Mouse (Mus musculus): ENCODE results near the gene Crtc1. TPM values are rescaled to one million over a fixed set of nuclear protein-coding genes. Genes with fewer than 3 reads are reported as not detected.

Crtc1 gene
- total RNA-seq, 2 experiments from 2014 or later: 7.7 to 8.4 TPM

DNA sequence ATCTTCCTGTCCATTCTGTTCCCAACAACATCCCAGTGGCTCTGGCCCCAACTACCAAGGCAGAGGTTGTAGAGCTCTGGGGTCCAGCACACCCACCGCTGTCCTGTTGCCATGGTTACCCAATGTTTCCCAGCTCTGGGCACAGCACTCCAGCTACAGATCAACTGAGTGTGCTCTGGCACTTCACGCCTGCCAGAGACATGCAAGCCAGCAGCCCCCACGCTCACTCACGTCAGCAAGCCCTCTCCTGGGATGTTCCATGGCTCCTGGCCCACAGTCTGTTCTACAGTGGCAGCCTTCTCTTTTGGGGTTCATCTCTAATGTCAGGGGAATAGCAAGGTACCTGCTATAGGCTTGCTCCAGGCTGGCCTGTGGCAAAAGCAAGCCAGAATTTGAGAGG, 23.9 kb upstream of the Crtc1 start:
- DNase-seq (ENCODE audit: low spot score): peak; percentile 55

DNA sequence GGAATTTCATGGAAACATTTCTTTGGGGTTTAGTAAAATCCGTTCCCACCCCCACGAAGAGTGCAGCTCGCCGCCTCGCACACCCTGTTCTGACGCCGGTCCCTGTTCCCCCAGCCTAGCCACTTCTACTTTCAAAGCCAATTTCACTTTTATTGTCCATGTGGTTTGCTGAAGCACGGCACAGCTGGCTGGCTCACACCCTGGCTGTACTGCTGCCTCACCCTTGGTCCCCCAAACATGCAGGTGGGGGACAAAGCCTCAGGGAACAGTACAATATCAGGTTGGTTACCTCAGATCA, 23.1 kb upstream of the Crtc1 start:
- DNase-seq (ENCODE audit: low spot score): peak; percentile 54

DNA sequence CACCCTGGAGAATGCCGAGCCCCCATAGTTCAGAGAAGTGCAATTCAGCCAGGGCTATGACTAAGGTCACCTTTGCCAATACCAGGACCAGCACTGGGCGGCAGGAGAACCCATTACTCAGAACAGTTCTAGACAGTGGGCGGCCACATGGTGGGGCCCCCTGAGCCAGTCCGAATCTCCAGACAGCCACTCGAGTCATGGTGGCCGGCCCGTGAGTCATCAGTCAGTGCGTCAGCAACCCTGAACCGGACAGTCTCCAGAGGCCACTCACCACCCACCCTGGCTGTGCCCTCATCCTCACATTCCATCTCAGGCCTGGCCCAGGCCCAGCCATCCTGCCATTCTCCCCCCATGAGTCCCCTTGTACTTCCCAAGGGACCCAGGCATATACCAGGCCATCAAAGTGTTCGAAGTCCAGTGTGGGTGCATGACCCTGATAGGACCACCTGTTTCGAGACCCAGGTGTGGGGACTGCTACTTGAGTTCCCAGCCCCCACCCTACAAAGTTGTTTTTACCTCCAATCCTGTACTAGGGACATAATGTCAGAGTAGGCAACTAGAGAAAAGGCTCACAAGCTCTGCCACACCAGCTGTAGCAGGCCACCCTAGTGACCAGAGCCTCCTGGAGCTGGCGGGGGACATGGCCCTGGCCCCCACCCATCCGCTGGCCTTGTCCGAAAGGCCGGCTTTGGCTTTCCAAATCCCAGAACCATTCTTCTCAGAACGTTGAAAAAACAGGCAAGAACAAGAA, 22.6 kb upstream of the Crtc1 start:
- DNase-seq (ENCODE audit: low spot score): no peak

DNA sequence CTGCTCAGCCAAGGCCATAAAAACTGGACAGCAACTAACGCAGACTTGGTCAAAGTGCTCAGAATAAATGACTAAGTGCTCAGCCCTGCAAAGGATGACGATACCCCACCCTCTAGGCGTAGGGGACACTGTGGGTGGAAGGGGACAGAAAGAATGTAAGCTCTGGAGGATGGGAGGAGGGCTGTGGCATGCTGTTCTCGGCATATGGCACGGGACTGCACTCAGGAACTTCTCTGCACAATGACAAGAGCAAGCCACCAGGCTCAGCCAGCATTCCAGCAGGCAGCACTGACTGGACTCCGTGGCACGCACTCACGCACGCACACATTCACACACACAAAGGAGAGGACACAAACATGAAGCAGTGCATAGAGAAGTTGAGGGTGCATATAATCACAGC, 21.2 kb upstream of the Crtc1 start:
- DNase-seq (ENCODE audit: low spot score): no peak

DNA sequence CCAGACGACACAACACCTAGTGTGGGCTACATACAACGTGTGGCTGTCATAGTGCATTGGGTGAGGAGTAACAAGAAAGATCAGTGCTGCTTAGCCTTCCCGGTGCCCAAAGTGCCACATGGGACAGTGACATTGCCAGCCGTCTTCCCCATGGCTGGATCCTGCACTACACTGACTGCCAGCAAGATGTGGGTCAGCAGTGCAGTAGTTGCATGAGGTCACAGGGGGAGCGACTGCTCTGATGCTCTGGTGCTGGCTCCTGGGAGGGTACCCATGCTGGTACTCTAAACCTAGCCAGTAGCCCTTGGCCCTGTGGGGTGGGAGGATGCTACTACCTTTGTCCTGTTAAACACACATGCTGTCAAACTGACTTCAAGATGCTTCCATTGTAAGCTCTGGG, 20.8 kb upstream of the Crtc1 start:
- no peak for DNase-seq (ENCODE audit: low spot score)

DNA sequence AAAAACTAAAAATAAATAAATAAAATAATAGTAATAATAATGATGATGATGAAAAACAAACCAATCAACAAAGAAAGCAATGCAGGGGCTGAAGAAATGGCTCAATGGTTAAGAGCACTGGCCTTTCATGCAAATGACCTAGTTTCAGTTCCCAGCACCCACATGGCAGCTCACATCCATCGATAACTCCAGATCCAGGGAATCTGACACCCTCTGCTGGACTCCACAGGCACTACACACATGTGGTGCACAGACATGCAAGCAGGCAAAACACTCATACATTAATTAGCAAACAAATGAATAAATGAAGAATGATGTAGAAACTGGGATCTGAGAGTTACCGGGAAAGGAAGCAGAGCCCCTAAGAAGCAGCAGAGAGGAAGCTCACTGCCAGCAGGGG, 20.3 kb upstream of the Crtc1 start:
- no peak for DNase-seq (ENCODE audit: low spot score)

DNA sequence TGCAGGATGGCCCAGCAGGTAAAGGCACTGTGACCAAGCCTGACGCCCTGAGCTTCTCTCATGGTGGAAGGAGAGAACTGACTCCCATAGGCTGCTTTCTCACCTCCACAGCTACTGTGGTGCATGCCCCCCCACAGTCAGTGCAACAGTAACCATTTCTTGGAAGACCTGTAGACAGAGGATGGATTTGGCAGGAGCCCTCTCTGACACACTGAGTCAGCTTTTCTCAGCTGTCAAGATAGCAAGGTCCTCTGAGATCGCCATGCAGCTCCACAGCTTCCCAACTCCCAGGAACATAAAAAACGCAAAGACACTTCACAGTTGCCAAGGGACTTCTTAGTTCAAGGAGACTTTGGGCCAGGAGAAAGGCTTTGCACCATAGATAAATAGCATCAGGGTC, 19.1 kb upstream of the Crtc1 start:
- DNase-seq (ENCODE audit: low spot score): no peak

DNA sequence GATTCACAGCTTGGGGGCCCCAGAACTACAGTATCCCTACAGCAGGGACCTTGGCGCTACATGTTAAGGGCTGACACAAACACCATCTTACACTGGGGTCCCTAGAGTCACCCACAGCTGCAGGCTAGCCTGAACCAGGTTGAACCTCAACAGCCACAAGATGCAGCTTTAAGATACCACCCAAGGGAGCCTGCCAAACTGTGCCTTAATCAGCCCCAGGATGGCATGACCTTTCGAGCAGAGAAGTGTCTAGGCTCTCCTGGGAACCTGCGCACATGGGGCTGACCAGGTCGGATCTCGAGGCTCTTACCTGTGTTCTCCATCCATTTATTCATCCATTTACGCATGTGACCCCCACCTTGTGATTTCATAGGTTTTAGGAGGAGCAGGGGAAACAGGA, 18.5 kb upstream of the Crtc1 start:
- DNase-seq (ENCODE audit: low spot score): no peak

DNA sequence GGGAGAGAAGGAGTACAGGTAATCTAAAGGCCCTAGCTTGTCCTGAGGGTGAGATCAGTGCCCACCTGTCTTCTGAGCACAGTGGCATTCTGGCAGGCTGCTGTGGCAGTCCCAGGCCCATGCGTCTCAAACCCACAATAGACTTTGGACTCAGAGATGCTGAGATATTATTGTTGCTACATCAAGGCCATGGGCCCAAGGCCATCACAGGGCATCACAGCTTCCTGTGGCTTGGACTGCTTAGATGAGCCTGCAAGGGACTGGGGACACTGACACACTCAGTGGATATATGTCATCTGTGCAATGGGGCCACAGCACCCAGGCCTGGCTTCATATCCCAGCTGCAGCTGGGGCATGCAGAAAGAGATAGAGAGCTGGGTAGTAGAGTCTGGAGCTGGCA, 17.6 kb upstream of the Crtc1 start:
- DNase-seq (ENCODE audit: low spot score): no peak

DNA sequence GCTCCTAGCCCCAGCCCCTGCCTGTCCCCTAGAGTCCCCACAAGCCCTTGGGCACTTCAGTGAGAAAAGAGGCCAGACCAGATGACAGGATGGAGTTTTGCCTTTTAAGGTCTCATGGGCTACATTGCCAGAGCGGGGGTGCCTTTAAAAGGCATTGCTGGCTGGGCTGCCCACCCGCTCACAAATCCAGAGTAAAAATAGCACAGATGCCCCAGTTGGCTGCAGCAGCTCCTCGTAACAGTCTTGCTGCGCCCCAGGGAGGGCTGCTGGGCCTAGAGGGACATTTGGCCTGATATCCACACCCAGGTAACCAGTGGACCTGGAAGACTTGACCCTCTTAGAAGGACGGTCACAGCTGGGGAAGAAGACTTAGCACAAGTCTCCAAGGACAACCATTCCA, 14.5 kb upstream of the Crtc1 start:
- no peak for DNase-seq (ENCODE audit: low spot score)

DNA sequence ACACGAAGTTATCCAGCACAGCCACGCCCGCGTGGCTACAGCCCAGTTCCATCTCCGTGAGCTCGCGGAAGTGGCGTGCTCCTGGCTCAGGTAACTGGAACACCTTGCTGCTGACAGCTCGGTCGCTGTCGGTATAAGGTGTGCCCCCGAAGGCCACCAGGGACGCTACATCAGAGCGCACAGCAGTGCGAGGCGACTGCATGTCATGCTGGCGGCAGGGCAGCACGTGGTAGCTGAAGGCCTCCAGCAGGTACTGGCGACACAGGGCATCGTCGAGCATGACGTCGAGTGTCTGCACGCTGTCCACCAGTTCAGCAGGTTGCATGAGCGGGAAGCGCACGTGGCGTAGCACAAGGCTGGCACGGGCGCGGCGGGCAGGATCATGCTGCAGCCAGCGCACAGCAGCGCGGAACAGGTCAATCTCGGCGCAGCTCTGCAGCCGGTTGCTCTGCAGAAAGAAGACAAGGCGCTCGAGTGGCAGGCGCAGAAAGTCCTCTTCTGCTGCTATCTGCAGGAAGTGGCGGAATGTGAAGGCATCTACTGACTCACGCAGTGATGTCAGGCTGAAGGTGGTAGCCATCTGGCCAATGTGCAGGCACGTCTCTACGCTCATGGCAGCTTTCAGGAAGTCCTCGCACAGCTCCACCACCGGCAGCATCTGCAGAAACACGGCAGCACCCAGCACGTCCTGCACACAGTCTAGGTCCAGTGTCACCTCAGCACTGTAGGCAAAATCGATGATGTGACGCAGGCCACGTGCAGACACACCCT, 13.0 kb upstream of the Crtc1 start:
- DNase-seq (ENCODE audit: low spot score): no peak

DNA sequence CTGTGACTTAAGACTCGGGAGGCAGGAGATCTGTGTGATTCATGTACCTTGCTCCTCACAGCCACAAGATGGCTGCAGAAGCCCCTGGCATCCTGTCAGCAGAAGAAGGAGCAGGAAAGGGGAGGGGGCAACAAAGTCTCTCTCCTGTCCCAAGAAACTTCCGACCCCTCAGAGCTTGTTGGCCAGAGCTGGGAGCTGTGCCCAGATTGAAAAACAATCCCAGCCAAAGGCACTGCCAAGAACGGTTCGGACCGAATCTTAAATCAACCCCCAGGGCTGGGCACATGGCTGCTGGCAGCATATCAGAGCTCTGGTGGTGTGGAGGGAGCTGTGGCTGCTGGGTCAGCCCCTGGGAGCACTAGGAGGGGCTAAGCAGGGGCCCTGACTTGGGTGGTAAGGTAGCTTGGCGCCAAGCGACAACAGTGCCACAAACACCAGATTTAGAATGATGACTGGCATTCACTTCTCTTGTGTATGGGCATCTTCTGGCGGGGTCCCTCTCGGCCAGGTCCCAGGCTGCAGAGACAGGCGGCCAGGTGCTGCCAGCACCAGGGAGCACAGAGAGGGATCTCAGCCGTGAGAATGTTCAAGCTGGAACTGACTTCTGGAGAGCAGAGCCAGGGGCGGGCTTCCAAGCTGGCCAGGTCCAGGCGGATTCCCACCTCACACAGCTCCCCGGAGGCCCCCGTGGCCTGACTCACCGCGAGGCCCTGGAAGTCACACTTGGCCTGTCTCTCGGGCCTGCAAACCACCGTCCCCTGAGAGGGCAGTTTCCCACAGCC, 8.5 kb upstream of the Crtc1 start:
- DNase-seq (ENCODE audit: low spot score): peak; percentile 68

DNA sequence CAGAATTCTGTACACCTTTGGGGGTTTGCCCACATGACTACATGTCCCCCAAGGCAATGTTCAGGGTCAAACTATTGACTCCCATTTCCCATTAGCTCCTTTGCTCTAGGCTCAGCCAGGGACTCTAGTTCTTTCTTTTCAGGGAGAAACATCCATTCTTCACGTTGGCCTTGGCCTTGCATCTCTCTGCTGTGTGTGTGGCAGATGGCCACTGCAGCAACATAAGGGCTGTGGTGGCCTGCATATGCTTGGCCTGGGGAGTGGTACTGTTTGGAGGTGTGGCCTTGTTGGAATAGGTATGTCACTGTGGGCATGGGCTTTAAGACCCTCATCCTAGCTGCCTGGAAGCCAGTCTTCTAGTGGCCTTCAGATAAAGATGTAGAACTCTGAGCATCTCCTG, 6.6 kb upstream of the Crtc1 start:
- no peak for DNase-seq (ENCODE audit: low spot score)

DNA sequence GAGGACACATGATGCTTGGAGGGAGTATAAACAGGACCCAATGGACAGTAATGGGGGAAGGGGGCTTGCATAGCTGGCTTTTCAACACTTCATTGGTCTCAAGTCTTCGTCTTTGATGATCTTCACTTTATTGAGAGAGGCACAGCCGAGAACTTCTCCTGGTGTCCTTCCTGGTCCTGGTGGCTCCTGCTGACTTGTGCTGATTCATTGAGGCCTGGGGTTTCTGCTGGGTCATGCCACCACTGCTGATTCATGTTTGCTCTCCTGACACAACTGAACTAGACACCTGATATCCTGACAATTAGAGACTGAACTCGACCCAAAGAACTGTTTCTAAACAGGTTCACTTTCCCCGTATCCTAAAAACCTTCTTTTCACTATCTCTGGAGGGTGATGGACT, 3.9 kb upstream of the Crtc1 start:
- DNase-seq (ENCODE audit: low spot score): no peak

DNA sequence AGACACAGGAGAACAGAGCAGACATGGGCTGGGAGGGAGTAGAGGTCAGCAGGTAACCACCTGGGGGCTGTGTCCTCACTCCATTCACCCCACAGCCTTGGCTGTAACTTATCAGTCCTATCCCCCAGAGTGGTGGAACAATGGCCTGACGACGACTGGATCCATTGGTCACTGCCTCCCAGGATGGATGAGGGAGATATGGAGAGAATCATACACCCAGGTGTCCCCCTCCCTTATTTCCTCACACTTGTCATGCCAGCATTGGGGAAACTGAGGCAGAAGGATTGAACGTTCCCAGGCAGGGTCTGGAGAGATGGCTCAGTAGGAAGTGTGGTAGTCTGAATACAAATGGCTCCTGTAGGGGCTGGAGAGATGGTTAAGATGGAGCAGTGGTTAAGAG, 2.2 kb upstream of the Crtc1 start:
- no peak for DNase-seq (ENCODE audit: low spot score)

DNA sequence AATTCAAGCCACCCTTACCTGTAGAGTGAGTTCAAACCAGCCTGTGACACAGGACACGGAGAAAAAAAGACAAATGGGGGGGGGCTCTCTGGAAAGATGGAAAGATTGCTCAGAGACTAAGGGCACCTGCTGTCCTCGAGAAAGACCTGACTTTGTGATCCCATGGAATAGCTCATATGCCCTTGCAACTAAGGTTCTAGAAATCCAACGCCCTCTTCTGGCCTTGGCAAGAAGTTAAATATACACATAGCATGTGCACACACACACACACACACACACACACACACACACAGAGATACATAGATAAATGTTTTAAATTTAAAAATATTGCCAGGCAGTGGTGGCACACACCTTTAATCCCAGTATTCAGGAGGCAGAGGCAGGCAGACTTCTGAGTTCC, 867 bp upstream of the Crtc1 start:
- DNase-seq (ENCODE audit: low spot score): no peak

DNA sequence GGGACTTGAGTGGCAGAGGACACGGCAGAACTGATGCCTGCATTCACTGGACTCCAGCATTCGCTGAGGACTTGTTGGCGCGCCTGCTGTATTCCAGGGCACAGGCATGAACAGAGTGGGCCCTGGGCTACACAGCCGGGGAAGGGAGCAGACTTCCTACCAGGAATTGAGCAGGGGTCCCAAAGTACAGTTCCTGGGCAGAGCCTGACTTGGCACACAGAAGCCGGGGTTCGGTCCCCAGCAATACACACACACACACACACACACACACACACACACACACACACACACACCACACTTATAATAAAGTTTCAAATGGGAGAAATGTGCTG, 435 bp upstream of the Crtc1 start:
- no peak for DNase-seq (ENCODE audit: low spot score)

DNA sequence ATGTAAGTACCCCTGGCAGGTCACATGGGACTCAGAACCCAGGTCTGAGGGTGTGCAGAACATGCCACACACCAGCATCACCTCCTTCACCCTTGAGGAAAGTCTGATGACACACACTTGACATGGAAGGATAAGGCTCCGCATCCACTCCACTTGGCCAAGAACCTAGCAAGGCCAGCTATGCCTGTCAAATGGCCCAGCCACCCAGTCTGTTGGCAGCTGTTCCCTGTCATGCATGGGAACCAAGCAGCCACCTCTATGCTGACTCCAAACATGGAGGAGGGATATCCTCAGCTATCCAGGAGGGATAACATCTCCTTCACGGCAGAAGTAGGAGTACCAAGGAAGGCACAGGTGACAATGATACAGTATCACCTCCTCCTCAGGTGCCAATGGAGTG, 956 bp downstream of the Crtc1 start:
- DNase-seq (ENCODE audit: low spot score): no peak

DNA sequence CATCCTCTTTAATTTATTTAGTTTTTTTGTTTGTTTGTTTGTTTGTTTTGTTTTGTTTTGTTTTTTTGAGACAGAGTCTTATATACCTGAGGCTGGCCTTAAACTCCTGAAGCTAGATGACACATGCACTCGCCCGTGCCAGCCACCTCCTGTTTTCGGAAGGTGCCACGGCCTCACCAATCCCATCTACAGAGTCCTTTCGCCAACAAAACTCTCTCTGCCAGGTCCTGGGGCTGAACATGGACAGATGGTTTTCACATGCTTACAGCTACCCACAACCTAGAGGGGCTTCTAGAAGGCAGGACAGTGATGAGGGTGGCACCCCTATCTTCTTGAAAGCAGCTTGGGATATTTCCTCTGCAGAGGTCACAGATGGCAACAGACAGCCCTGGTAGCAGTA, 4.2 kb downstream of the Crtc1 start:
- DNase-seq (ENCODE audit: low spot score): no peak

DNA sequence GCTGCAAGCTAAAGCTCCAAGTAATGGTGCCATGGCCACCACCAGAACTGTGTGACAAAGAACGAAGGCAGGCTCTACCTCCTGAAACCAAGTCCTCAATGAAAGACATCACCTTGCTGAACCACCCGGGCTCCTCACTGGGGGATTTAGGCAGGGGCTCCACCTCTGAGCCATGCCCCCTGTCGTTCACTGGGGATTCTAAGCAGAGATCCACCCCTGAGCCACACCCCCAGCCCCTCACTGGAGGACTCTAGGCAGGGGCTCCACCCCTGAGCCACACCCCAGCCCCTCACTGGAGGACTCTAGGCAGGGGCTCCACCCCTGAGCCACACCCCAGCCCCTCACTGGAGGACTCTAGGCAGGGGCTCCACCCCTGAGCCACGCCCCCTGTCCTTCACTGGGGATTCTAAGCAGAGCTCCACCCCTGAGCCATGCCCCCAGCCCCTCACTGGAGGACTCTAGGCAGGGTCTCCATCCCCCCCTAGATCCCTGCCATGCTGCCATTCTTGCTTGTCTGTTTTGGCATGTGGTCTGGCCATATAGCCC, 6.3 kb downstream of the Crtc1 start:
- no peak for DNase-seq (ENCODE audit: low spot score)

DNA sequence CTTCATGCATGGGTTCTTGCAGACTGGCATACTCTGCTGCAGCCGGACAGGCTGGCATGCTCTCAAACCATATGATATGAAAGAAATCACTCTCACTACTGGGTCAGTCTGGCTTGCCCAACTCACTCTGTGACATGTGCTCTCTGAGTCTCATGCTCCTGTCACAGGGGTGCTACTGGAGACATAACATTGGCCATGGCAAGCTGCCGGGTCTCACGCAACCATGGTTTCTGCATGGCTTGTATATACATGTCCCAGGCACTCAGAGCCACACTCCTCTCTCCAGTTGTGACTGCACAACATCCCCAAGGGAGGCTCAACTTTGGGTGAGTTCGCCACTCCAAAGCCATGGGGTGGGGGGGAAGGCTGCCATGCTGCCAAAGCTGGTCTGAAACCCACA, 8.2 kb downstream of the Crtc1 start:
- no peak for DNase-seq (ENCODE audit: low spot score)

DNA sequence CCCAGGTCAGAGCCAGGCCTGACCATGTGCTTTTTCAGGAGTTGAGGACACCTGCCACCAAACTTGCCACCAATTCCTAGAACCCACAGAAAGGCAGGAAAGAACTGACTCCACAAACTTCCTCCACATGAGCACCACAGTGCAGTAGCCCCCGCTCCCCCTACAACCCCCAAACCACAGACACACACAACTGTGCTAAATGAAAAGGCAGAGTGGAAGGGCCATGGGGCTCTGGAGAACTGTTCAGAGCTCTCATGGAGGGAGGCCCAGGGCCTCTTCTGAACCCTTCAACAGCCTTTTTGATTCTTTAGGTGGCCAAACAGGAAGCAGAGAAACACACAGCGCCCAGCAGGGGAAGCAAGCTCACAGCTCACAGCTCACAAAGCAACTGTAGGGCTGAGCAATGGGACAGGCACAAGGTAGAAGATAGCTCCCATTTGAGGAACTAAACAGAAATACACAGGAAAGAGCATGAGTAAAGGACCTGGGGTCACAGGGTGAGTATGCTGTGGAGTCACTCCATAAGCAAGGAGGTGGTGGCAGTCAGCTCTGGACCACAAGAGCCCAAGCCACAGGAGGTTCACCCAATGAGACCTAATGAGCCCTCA, 13.0 kb downstream of the Crtc1 start:
- no peak for DNase-seq (ENCODE audit: low spot score)
